Mouse (Mus musculus) megakaryocyte-erythroid progenitor cell, adult 5-6 weeks (primary cell): ENCODE data around the gene Ninj1. TPM values are rescaled to one million over a fixed set of nuclear protein-coding genes. Genes with fewer than 3 reads are reported as not detected.

Experiments
- ATAC-seq: replicated peaks from 2 replicates; pipeline ENCODE4 v1.8.0; 2016; ENCODE audit warnings: mild to moderate bottlenecking, inconsistent platforms; ENCODE audit not compliant: severe bottlenecking, poor library complexity, low FRiP score, low TSS enrichment
- total RNA-seq, 2 experiments: library from RNA; stranded (forward) in 1 of 2; stranded (reverse) in 1 of 2; fragments of 200-1000, 215-1000 nt in 1 of 2; fragments of >200 nt in 1 of 2; fragmentation: Nextera tagmentation in 1 of 2; gene quantifications; 2 replicates each; pipeline ENCODE4 v1.2.3; 2014 to 2017

The Ninj1 gene
- total RNA-seq, 2 experiments from 2014 or later, result 18.7 to 34.5 TPM

GRCm38 (mm10) chr13:49216808-49217561 is 29.7 kb downstream of the Ninj1 start:
- no peak for ATAC-seq

DNA sequence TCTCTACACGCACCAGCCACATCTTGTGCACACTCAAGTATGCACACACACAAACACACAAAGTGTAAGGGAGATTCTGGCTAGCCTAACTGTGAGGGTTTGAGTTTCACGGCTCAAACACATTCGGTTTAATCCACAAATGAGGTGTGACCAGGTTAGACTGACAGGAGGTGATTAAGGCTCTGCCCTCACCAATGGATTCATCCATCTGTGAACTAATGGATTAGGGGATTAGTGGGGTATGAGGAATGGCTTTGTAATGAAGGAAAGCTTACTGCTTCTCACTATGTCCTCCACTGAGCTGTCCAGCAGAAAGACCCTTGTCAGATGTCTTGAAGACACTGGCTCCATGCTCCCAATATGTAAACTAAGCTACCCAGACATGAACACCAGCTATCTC is 31.4 kb downstream of the Ninj1 start:
- no peak for ATAC-seq

- ATAC-seq, result no peak
Measured at GRCm38 (mm10) chr13:49219367-49219766, 32.1 kb downstream of the Ninj1 start.

- no peak for ATAC-seq
Measured at GRCm38 (mm10) chr13:49220912-49221311, 33.6 kb downstream of the Ninj1 start.

DNA sequence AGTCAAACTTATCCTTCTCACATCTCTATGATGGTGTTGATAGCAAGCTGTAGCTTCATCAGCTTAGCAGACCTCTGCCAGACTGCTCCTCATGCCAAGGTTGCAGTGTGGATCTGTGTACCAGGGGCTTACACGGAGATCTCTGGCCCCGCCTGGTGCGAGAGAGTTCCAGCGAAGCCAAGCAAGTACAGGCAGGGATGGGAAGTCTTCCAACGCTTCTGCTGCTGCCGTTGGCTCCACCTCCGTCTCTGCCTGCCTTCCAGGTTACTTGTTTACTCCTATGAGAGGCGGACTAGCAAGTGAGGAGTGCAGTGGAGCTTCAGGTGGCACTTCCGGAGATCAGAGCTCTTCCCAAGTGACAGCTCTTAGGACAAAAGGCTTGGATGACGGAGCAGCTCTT is 37.0 kb downstream of the Ninj1 start:
- no peak for ATAC-seq

DNA sequence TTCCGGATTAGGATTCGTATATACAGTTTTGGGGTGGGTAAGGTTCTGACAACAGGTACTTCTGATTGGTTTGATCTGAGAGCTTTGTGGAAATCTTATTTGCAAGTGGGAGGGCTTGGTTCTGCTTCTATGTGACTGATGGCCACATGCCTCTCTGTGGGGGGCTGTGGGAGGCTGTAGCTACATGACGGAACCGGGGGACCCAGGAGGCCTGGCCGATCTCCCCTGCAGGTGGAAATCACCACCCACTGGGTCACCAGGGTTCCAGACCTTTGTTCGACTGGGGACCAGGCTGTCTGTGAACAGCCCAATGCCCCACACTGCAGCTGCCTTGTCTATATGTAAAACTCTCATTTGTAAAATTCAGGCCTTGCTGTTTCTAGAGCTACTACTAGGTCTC is 37.4 kb downstream of the Ninj1 start:
- ATAC-seq, result no peak

DNA sequence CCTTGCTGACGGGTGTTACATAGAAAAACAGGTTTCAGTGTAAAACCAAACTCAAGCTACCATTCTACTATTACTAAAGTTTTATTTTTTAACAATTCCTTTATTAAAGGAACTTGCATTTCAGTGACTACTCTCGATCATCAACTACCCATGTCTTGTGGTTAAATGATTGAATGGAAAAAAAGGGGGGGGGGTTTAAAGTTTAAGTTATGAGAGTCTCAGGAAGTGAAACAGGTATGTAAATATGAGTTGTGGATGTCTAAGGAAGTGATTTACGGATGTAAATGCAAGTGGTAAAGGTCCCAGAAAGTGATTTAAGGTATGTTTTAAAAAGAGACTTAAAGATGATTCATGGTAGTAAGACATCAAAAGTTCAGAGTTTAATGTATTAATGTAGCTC is 37.9 kb downstream of the Ninj1 start:
- ATAC-seq, result no peak

- ATAC-seq, result no peak
Measured at GRCm38 (mm10) chr13:49225633-49226032, 38.3 kb downstream of the Ninj1 start.

DNA sequence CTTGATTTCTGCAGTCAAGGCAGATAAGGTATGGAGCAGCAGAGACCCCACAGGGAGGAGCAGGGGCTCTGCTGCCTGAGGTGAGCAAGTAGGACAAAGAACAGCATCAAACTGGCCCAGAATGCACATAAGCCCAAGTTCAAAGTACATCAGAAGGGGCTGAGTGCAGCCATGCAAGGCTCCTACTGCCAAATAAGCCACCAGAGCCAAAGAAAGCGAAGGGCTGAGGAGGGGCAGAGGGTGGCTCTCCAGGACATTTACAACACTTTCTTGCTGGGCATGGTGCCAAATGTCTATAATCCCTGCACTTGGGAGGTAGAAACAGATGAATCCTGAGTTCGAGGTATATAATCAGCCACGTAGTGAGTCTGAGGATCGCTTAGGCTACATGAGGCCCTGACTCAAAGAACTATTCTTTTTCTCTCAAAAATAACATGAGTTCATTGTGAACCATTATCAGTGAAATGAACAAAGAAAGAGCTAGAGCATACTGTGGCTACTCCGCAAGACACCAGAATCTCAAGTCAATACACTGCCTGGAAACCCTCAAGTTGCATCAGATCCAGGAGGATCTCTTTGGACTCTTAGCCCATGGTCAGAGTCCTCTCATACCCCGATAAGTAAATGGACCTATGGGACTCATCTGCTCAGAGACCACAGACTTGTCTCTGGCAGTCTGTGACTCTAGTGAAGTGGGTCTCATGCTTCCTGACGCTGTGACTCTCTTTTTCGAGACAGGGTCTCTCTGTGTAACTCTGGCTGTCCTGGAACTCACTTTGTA is 46.7 kb downstream of the Ninj1 start:
- no peak for ATAC-seq

DNA sequence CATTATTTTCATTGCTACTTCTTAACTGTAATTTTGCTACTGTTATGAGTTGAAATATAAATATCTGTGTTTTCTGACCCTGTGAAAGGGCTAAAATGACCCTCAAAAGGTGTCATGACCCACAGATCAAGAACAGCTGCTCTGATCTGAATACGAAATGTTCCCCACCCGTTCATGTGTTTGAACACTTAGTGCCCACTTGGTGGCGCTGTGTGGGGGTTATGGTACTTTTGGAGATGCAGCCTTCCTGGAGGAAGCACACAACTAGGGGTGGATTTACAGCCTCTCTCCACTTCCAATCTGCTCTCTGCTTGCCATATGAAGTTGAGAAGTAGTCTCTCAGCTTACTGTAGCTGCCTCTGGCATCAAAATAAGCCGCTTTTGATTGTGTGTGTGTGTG is 47.4 kb downstream of the Ninj1 start:
- no peak for ATAC-seq

DNA sequence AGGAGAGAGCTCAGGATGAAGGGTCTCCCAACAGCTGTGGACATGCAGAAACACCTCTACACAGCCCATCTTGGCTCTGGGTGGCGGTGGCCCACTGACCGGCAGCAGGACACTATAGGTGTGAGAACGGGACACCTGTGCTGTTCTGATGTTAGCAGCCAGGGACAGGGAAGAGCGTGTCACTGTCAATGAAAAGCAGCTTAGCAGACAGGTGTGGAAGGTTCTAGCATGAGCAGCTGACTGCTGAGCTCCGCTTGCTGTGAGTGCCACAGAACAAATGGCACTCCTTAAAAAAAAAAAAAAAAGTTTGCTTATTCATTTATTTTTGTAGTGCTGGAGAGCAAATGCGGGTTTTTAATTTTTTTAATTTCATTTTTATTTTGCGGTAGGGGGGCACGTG is 50.3 kb downstream of the Ninj1 start:
- ATAC-seq, result no peak

- no peak for ATAC-seq
Measured at GRCm38 (mm10) chr13:49238737-49239136, 51.5 kb downstream of the Ninj1 start.

- ATAC-seq, result peak; percentile 87
Measured at GRCm38 (mm10) chr13:49242321-49243065, 55.2 kb downstream of the Ninj1 start.

GRCm38 (mm10) chr13:49243492-49243891 is 56.2 kb downstream of the Ninj1 start:
- peak; percentile 20 for ATAC-seq

- no peak for ATAC-seq
Measured at GRCm38 (mm10) chr13:49245251-49245650, 58.0 kb downstream of the Ninj1 start.

Other genes with a start within 250 kb of the Ninj1 start
- 186 and 189 TPM in 2 replicates for gene Fam120a, start 219.5 kb upstream of the Ninj1 start, total RNA-seq (2014; fragmentation: Nextera tagmentation)
- gene Fam120a, start 219.5 kb upstream of the Ninj1 start, total RNA-seq (2017), result 134 and 158 TPM in 2 replicates
- gene Wnk2, start 39.5 kb upstream of the Ninj1 start, total RNA-seq (2014; fragmentation: Nextera tagmentation), result 0.24 TPM in 1 of 2 replicates, not detected in the other
- not detected in 2 replicates for gene Wnk2, start 39.5 kb upstream of the Ninj1 start, total RNA-seq (2017)
- 6.7 and 25.3 TPM in 2 replicates for gene Card19, start 28.6 kb downstream of the Ninj1 start, total RNA-seq (2014; fragmentation: Nextera tagmentation)
- 11.8 and 16.6 TPM in 2 replicates for gene Card19, start 28.6 kb downstream of the Ninj1 start, total RNA-seq (2017)
- 0.70 and 3.1 TPM in 2 replicates for gene Susd3, start 61.2 kb downstream of the Ninj1 start, total RNA-seq (2014; fragmentation: Nextera tagmentation)
- gene Susd3, start 61.2 kb downstream of the Ninj1 start, total RNA-seq (2017), result 1.6 TPM in 1 of 2 replicates, not detected in the other
- gene Fgd3, start 132.8 kb downstream of the Ninj1 start, total RNA-seq (2014; fragmentation: Nextera tagmentation), result 4.5 and 5.0 TPM in 2 replicates
- 4.6 and 5.2 TPM in 2 replicates for gene Fgd3, start 132.8 kb downstream of the Ninj1 start, total RNA-seq (2017)
- gene Bicd2, start 154.1 kb downstream of the Ninj1 start, total RNA-seq (2014; fragmentation: Nextera tagmentation), result 14.8 and 16.1 TPM in 2 replicates
- 18.3 and 26.2 TPM in 2 replicates for gene Bicd2, start 154.1 kb downstream of the Ninj1 start, total RNA-seq (2017)
- 8.9 and 9.8 TPM in 2 replicates for gene Ippk, start 233.8 kb downstream of the Ninj1 start, total RNA-seq (2014; fragmentation: Nextera tagmentation)
- 13.0 and 13.2 TPM in 2 replicates for gene Ippk, start 233.8 kb downstream of the Ninj1 start, total RNA-seq (2017)